Mouse (Mus musculus): ENCODE measurements at regions not wholly inside any gene's neighbourhood (a gene's known extent, or its start where the extent isn't known, plus 50 kb on each side); places are given as distances from the start of the nearest gene placed in this dataset.
A peak's percentile ranks its signal among the peaks of the same experiment; 100 is the strongest.

GRCm38 (mm10) chr5:111659229-111659628 is 74.5 kb upstream of the Gm26897 start:
- no peak for DNase-seq

GRCm38 (mm10) chr5:111660447-111660846 is 73.3 kb upstream of the Gm26897 start:
- DNase-seq: no peak

GRCm38 (mm10) chr5:111660968-111661367 is 72.8 kb upstream of the Gm26897 start:
- DNase-seq: no peak

GRCm38 (mm10) chr5:111661971-111662370 is 71.8 kb upstream of the Gm26897 start:
- peak in 1 of 2 experiments; percentile 28 for DNase-seq

GRCm38 (mm10) chr5:111663831-111664230 is 69.9 kb upstream of the Gm26897 start:
- DNase-seq: no peak

- DNase-seq: no peak
Measured at GRCm38 (mm10) chr5:111665406-111665805, 68.3 kb upstream of the Gm26897 start.

GRCm38 (mm10) chr5:111666007-111666406 is 67.7 kb upstream of the Gm26897 start:
- DNase-seq: no peak

- peak in 1 of 2 experiments; percentile 56 for DNase-seq
Measured at GRCm38 (mm10) chr5:111667901-111668300, 65.8 kb upstream of the Gm26897 start.

- no peak for DNase-seq
Measured at GRCm38 (mm10) chr5:111669139-111669538, 64.6 kb upstream of the Gm26897 start.

GRCm38 (mm10) chr5:111671762-111672161 is 62.0 kb upstream of the Gm26897 start:
- DNase-seq: no peak

- DNase-seq: no peak
Measured at GRCm38 (mm10) chr5:111674976-111675672, 58.6 kb upstream of the Gm26897 start.

GRCm38 (mm10) chr5:111675673-111676261 is 58.0 kb upstream of the Gm26897 start:
- DNase-seq: peak; percentile 72 to 82

- no peak for DNase-seq
Measured at GRCm38 (mm10) chr5:111677847-111678311, 55.8 kb upstream of the Gm26897 start.

GRCm38 (mm10) chr5:111678496-111678895 is 55.2 kb upstream of the Gm26897 start:
- no peak for DNase-seq

GRCm38 (mm10) chr5:111681362-111682028 is 52.2 kb upstream of the Gm26897 start:
- no peak for DNase-seq

GRCm38 (mm10) chr5:111682899-111683298 is 50.8 kb upstream of the Gm26897 start:
- peak; percentile 22 to 69 for DNase-seq
